In genomic region chr5:130197981-130198380, GRCm38 (mm10) we compare ENCODE assay signal across 20 mouse cellular contexts. TPM values are rescaled to one million over a fixed set of nuclear protein-coding genes. Genes with fewer than 3 reads are reported as not detected.
DNase-seq lines count a peak whose midpoint lies in the region; ATAC-seq and TF ChIP-seq lines count a peak whose summit lies in the region.
"Had no signal": no experiment of that assay in that cellular context is flagged by ENCODE, and none has a peak within 500 bp of the region (broad histone marks: within the 10 kb centered on the region; RNA-seq: fewer than 3 reads in every experiment).

No protein-coding gene starts in this region.

- no peaks in the 10 kb centered on the region for H3K9me3 ChIP-seq in intestine, postnatal 0 days (ENCODE audit: control insufficient read depth)
- no peaks in the 10 kb centered on the region for H3K9me3 ChIP-seq in intestine, embryonic 16.5 days (ENCODE audit: control insufficient read depth, low read length)
- no peaks in the 10 kb centered on the region for H3K9me3 ChIP-seq in ES-Bruce4 (replicated peaks; ENCODE audit: control insufficient read depth, insufficient read depth, low read length, poor library complexity, severe bottlenecking)
- H3K9me3 ChIP-seq: embryonic facial prominence, embryonic 12.5 days; embryonic facial prominence, embryonic 15.5 days; hindbrain, embryonic 12.5 days; hindbrain, embryonic 15.5 days had no signal

- TF ChIP-seq CTCF in intestine, postnatal 0 days (IDR thresholded peaks at IDR 0.05; ENCODE audit: low read depth), result no peak
- TF ChIP-seq CTCF in ES-Bruce4 (IDR thresholded peaks at IDR 0.05; ENCODE audit: low read depth, low read length), result no peak

- no peaks in the 10 kb centered on the region for H3K27me3 ChIP-seq in intestine, postnatal 0 days (replicated peaks; ENCODE audit: control insufficient read depth, insufficient read depth, low read length)
- no peaks in the 10 kb centered on the region for H3K27me3 ChIP-seq in intestine, embryonic 16.5 days (replicated peaks; ENCODE audit: control insufficient read depth, insufficient read depth, low read length)
- H3K27me3 ChIP-seq in ES-Bruce4 (ENCODE audit: control insufficient read depth, insufficient read depth, low read length, poor library complexity, severe bottlenecking), result no peaks in the 10 kb centered on the region
- H3K27me3 ChIP-seq: embryonic facial prominence, embryonic 12.5 days; embryonic facial prominence, embryonic 15.5 days; hindbrain, embryonic 12.5 days; hindbrain, embryonic 15.5 days had no signal

- H3K4me3 ChIP-seq in intestine, postnatal 0 days (ENCODE audit: low read depth, low read length), result no peak overlapping the region
- no peak overlapping the region for H3K4me3 ChIP-seq in intestine, embryonic 16.5 days (ENCODE audit: low read length)
- H3K4me3 ChIP-seq in ES-Bruce4 (ENCODE audit: low read depth, low read length), result no peak overlapping the region
- H3K4me3 ChIP-seq: embryonic facial prominence, embryonic 12.5 days; embryonic facial prominence, embryonic 15.5 days; hindbrain, embryonic 12.5 days; hindbrain, embryonic 15.5 days had no signal

- TF ChIP-seq POLR2A in ES-Bruce4 (IDR thresholded peaks at IDR 0.05; ENCODE audit: insufficient read depth, low read length), result no peak

- H3K4me1 ChIP-seq in intestine, postnatal 0 days (replicated peaks; ENCODE audit: control insufficient read depth, insufficient read depth, low read length), result no peaks in the 10 kb centered on the region
- 0 out of 2 replicates have a peak, but pooled peaks cover 2% of the 10 kb centered on the region for H3K4me1 ChIP-seq in intestine, embryonic 16.5 days (ENCODE audit: control insufficient read depth, insufficient read depth, low read length)
- peaks cover 4% of the 10 kb centered on the region for H3K4me1 ChIP-seq in ES-Bruce4 (ENCODE audit: control insufficient read depth, insufficient read depth, low read length)
- H3K4me1 ChIP-seq: embryonic facial prominence, embryonic 12.5 days; embryonic facial prominence, embryonic 15.5 days; hindbrain, embryonic 12.5 days; hindbrain, embryonic 15.5 days had no signal

- no peak for ATAC-seq in intestine, postnatal 0 days
- no peak for ATAC-seq in intestine, embryonic 16.5 days
- ATAC-seq: forebrain, embryonic 14.5 days; forebrain, postnatal 0 days had no signal

- peak; percentile 68 for DNase-seq in gastrocnemius, adult 18-20 months (ENCODE audit: low spot score)
- no peak for DNase-seq in gastrocnemius, postnatal 25 days
- no peak for DNase-seq in left cerebral cortex, postnatal 14 days (ENCODE audit: low spot score in 2 of 2)
- DNase-seq: adrenal gland, adult 2 months; adrenal gland, postnatal 14 days; cerebellum, adult 11 months; cerebellum, adult 2 months; cerebellum, adult 9-11 months; cerebellum, postnatal 25 days; forebrain, postnatal 0 days; heart, adult 11 months had no signal

- peak overlapping the region; percentile 15; the same call in 1 of the 2 replicates for H3K27ac ChIP-seq in intestine, postnatal 0 days (ENCODE audit: low read depth, low read length)
- H3K27ac ChIP-seq in intestine, embryonic 16.5 days (ENCODE audit: low read length), result no peak overlapping the region
- peak overlapping the region; percentile 77 for H3K27ac ChIP-seq in ES-Bruce4 (ENCODE audit: insufficient read depth, low read length)
- H3K27ac ChIP-seq: embryonic facial prominence, embryonic 12.5 days; embryonic facial prominence, embryonic 15.5 days; hindbrain, embryonic 12.5 days; hindbrain, embryonic 15.5 days had no signal

- TF ChIP-seq EP300 in ES-Bruce4 (IDR thresholded peaks at IDR 0.05; ENCODE audit: insufficient read depth, low read depth, low read length), result no peak

- H3K4me2 ChIP-seq in intestine, postnatal 0 days (replicated peaks; ENCODE audit: low read depth), result no peak overlapping the region
- H3K4me2 ChIP-seq in intestine, embryonic 16.5 days (ENCODE audit: low read depth, low read length), result no peak overlapping the region
- H3K4me2 ChIP-seq: embryonic facial prominence, embryonic 12.5 days; embryonic facial prominence, embryonic 15.5 days; heart, embryonic 11.5 days; hindbrain, embryonic 12.5 days; hindbrain, embryonic 15.5 days had no signal

- intact Hi-C loops in left cerebral cortex, postnatal 14 days (cut with DNase I), result no loop called here

- H3K36me3 ChIP-seq in intestine, postnatal 0 days (ENCODE audit: control insufficient read depth, insufficient read depth), result peaks cover 44% of the 10 kb centered on the region
- H3K36me3 ChIP-seq in intestine, embryonic 16.5 days (ENCODE audit: control insufficient read depth, insufficient read depth, low read length), result no peaks in the 10 kb centered on the region; the same call in none of the 2 replicates
- H3K36me3 ChIP-seq in ES-Bruce4 (ENCODE audit: control insufficient read depth, insufficient read depth, low read length, poor library complexity, severe bottlenecking), result peaks cover 2% of the 10 kb centered on the region; the same call in 1 of the 2 replicates

- no peak overlapping the region for H3K9ac ChIP-seq in intestine, postnatal 0 days (ENCODE audit: low read depth, low read length)
- no peak overlapping the region for H3K9ac ChIP-seq in intestine, embryonic 16.5 days (ENCODE audit: low read depth, low read length)
- no peak overlapping the region for H3K9ac ChIP-seq in ES-Bruce4 (ENCODE audit: low read depth, poor library complexity, severe bottlenecking)
- H3K9ac ChIP-seq: embryonic facial prominence, embryonic 12.5 days; embryonic facial prominence, embryonic 15.5 days; forebrain, postnatal 0 days; hindbrain, embryonic 12.5 days; hindbrain, embryonic 15.5 days had no signal

- 89% methylated on average over 7 of the region's 7 CpGs for WGBS in intestine, postnatal 0 days
- WGBS in intestine, embryonic 16.5 days, result 89% methylated on average over 7 of the region's 7 CpGs

RNA-seq across cellular contexts. Expression of gene Tmem248, which starts 18.9 kb away (rescaled TPM):
- total RNA-seq in gastrocnemius, adult 18-20 months (2021), result 10 to 100 TPM; 43.4 to 44.3 TPM
- total RNA-seq in gastrocnemius, postnatal 25 days (2021), result 10 to 100 TPM; 36.0 to 40.1 TPM
- polyA plus RNA-seq in intestine, postnatal 0 days (2015; fragmentation: Nextera tagmentation; extraction: Ambion mirVana), result 45.7 and 47.0 TPM in 2 replicates
- 27.3 and 28.6 TPM in 2 replicates for polyA plus RNA-seq in intestine, embryonic 16.5 days (2015; fragmentation: Nextera tagmentation; extraction: Ambion mirVana)
- 60.2 and 63.9 TPM in 2 replicates for polyA plus RNA-seq in ES-Bruce4 (2011; ENCODE audit: insufficient read depth, insufficient read length, low read depth, missing spikeins)
- total RNA-seq in left cerebral cortex, postnatal 14 days (2021), result 10 to 100 TPM; 35.4 to 46.8 TPM

RNA-seq across cellular contexts. Expression of gene Rabgef1, which starts 26.4 kb away (rescaled TPM):
- total RNA-seq in gastrocnemius, adult 18-20 months (2021), result 100 to 1,000 TPM in 1 of 2 experiments, 10 to 100 TPM in 1; 91.2 to 116 TPM
- 10 to 100 TPM; 71.7 to 81.0 TPM for total RNA-seq in gastrocnemius, postnatal 25 days (2021)
- polyA plus RNA-seq in intestine, postnatal 0 days (2015; fragmentation: Nextera tagmentation; extraction: Ambion mirVana), result 21.1 and 21.9 TPM in 2 replicates
- polyA plus RNA-seq in intestine, embryonic 16.5 days (2015; fragmentation: Nextera tagmentation; extraction: Ambion mirVana), result 26.1 and 26.8 TPM in 2 replicates
- polyA plus RNA-seq in ES-Bruce4 (2011; ENCODE audit: insufficient read depth, insufficient read length, low read depth, missing spikeins), result 29.9 and 34.8 TPM in 2 replicates
- total RNA-seq in left cerebral cortex, postnatal 14 days (2021), result 10 to 100 TPM; 43.8 to 47.2 TPM

RNA-seq across cellular contexts. Expression of gene Kctd7, which starts 53.3 kb away (rescaled TPM):
- 1 to 10 TPM; 2.6 to 3.6 TPM for total RNA-seq in gastrocnemius, adult 18-20 months (2021)
- 1 to 10 TPM; 2.8 to 3.9 TPM for total RNA-seq in gastrocnemius, postnatal 25 days (2021)
- 2.4 and 2.9 TPM in 2 replicates for polyA plus RNA-seq in intestine, postnatal 0 days (2015; fragmentation: Nextera tagmentation; extraction: Ambion mirVana)
- polyA plus RNA-seq in intestine, embryonic 16.5 days (2015; fragmentation: Nextera tagmentation; extraction: Ambion mirVana), result 3.7 and 4.1 TPM in 2 replicates
- 0.97 and 1.8 TPM in 2 replicates for polyA plus RNA-seq in ES-Bruce4 (2011; ENCODE audit: insufficient read depth, insufficient read length, low read depth, missing spikeins)
- 10 to 100 TPM; 12.1 to 14.5 TPM for total RNA-seq in left cerebral cortex, postnatal 14 days (2021)

RNA-seq across cellular contexts. Expression of gene Sbds, which starts 57.3 kb away (rescaled TPM):
- 10 to 100 TPM; 30.3 to 37.7 TPM for total RNA-seq in gastrocnemius, adult 18-20 months (2021)
- total RNA-seq in gastrocnemius, postnatal 25 days (2021), result 10 to 100 TPM; 25.5 to 25.6 TPM
- 97.7 and 105 TPM in 2 replicates for polyA plus RNA-seq in intestine, postnatal 0 days (2015; fragmentation: Nextera tagmentation; extraction: Ambion mirVana)
- 78.1 and 83.6 TPM in 2 replicates for polyA plus RNA-seq in intestine, embryonic 16.5 days (2015; fragmentation: Nextera tagmentation; extraction: Ambion mirVana)
- polyA plus RNA-seq in ES-Bruce4 (2011; ENCODE audit: insufficient read depth, insufficient read length, low read depth, missing spikeins), result 66.8 and 68.5 TPM in 2 replicates
- total RNA-seq in left cerebral cortex, postnatal 14 days (2021), result 10 to 100 TPM; 61.0 to 61.4 TPM

RNA-seq across cellular contexts. Expression of gene Tyw1, which starts 57.4 kb away (rescaled TPM):
- 10 to 100 TPM in 1 of 2 experiments, 1 to 10 TPM in 1; 10.0 to 11.1 TPM for total RNA-seq in gastrocnemius, adult 18-20 months (2021)
- total RNA-seq in gastrocnemius, postnatal 25 days (2021), result 1 to 10 TPM; 8.7 to 8.8 TPM
- 12.0 and 15.0 TPM in 2 replicates for polyA plus RNA-seq in intestine, postnatal 0 days (2015; fragmentation: Nextera tagmentation; extraction: Ambion mirVana)
- 22.6 and 24.8 TPM in 2 replicates for polyA plus RNA-seq in intestine, embryonic 16.5 days (2015; fragmentation: Nextera tagmentation; extraction: Ambion mirVana)
- polyA plus RNA-seq in ES-Bruce4 (2011; ENCODE audit: insufficient read depth, insufficient read length, low read depth, missing spikeins), result 27.7 and 27.8 TPM in 2 replicates
- 10 to 100 TPM; 15.2 to 17.2 TPM for total RNA-seq in left cerebral cortex, postnatal 14 days (2021)
